ENCODE assay signal across 24 mouse cellular contexts in the genomic region with DNA sequence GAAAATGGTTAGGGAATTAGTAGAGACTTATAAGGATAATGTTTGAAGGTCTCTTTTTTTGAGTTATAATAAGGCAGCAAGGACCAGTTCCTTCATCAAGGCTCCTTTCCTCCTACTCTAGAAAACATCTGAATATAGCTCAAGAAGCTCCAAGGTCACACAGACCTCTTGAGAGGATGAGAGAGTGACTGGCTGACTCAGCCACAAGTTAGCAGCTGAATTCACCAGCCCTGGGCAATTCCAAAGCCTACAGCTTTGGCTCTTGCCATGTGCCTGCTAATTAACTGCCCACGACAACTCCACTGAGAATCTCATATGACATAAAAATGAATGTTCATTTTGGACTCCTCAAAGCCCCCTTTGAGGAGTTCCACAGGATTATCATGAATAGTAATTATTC.
DNase-seq lines count a peak whose midpoint lies in the region; ATAC-seq and TF ChIP-seq lines count a peak whose summit lies in the region.
"Had no signal": no experiment of that assay in that cellular context is flagged by ENCODE, and none has a peak within 500 bp of the region (broad histone marks: within the 10 kb centered on the region; RNA-seq: fewer than 3 reads in every experiment).

No protein-coding gene starts in this region.

- no peak overlapping the region for H3K9ac ChIP-seq in midbrain, embryonic 12.5 days (replicated peaks)
- H3K9ac ChIP-seq in midbrain, embryonic 15.5 days, result no peak overlapping the region
- no peak overlapping the region for H3K9ac ChIP-seq in midbrain, embryonic 14.5 days (replicated peaks; ENCODE audit: low read length)
- no peak overlapping the region for H3K9ac ChIP-seq in midbrain, embryonic 16.5 days (ENCODE audit: low read depth, low read length)
- H3K9ac ChIP-seq: embryonic facial prominence, embryonic 13.5 days; embryonic facial prominence, embryonic 15.5 days; forebrain, embryonic 12.5 days had no signal

- no peak for TF ChIP-seq CTCF in brain, embryonic 14.5 days (IDR thresholded peaks at IDR 0.05; ENCODE audit: borderline replicate concordance, extremely low read depth, insufficient read depth, insufficient read length)

- no peaks in the 10 kb centered on the region for H3K9me3 ChIP-seq in midbrain, embryonic 12.5 days
- no peaks in the 10 kb centered on the region for H3K9me3 ChIP-seq in midbrain, embryonic 15.5 days
- H3K9me3 ChIP-seq in midbrain, embryonic 14.5 days (ENCODE audit: control insufficient read depth, low read length), result no peaks in the 10 kb centered on the region
- H3K9me3 ChIP-seq in midbrain, embryonic 16.5 days (replicated peaks; ENCODE audit: control insufficient read depth, low read length, poor library complexity, severe bottlenecking), result no peaks in the 10 kb centered on the region
- H3K9me3 ChIP-seq: embryonic facial prominence, embryonic 13.5 days; embryonic facial prominence, embryonic 15.5 days; forebrain, embryonic 10.5 days; forebrain, embryonic 12.5 days had no signal

- no peaks in the 10 kb centered on the region for H3K36me3 ChIP-seq in midbrain, embryonic 12.5 days
- H3K36me3 ChIP-seq in midbrain, embryonic 15.5 days (replicated peaks), result no peaks in the 10 kb centered on the region
- no peaks in the 10 kb centered on the region for H3K36me3 ChIP-seq in midbrain, embryonic 14.5 days (ENCODE audit: control insufficient read depth, insufficient read depth, low read length)
- no peaks in the 10 kb centered on the region for H3K36me3 ChIP-seq in midbrain, embryonic 16.5 days (ENCODE audit: control insufficient read depth, insufficient read depth, low read length)
- H3K36me3 ChIP-seq: embryonic facial prominence, embryonic 13.5 days; embryonic facial prominence, embryonic 15.5 days; forebrain, embryonic 10.5 days; forebrain, embryonic 12.5 days had no signal

- H3K27ac ChIP-seq in midbrain, embryonic 12.5 days (replicated peaks), result no peak overlapping the region
- no peak overlapping the region for H3K27ac ChIP-seq in midbrain, embryonic 15.5 days
- no peak overlapping the region for H3K27ac ChIP-seq in midbrain, embryonic 14.5 days (replicated peaks; ENCODE audit: low read depth, low read length)
- H3K27ac ChIP-seq in midbrain, embryonic 16.5 days (ENCODE audit: low read length), result no peak overlapping the region
- H3K27ac ChIP-seq: embryonic facial prominence, embryonic 13.5 days; embryonic facial prominence, embryonic 15.5 days; forebrain, embryonic 10.5 days; forebrain, embryonic 12.5 days had no signal

- TF ChIP-seq POLR2A in brain, embryonic 14.5 days (IDR thresholded peaks at IDR 0.05; ENCODE audit: borderline replicate concordance, extremely low read depth, insufficient read depth, insufficient read length, poor library complexity, severe bottlenecking), result no peak

- 0 out of 2 replicates have a peak, but pooled peaks have one; percentile 12 for ATAC-seq in midbrain, embryonic 12.5 days (ENCODE audit: low FRiP score, low read depth)
- no peak for ATAC-seq in midbrain, embryonic 15.5 days (replicated peaks)
- ATAC-seq in midbrain, embryonic 14.5 days (ENCODE audit: low FRiP score, low TSS enrichment), result no peak
- ATAC-seq in midbrain, embryonic 16.5 days, result no peak
- no peak for ATAC-seq in granulocyte monocyte progenitor cell, adult 5-6 weeks (replicated peaks; ENCODE audit: poor library complexity, severe bottlenecking)
- ATAC-seq: forebrain, embryonic 14.5 days; forebrain, embryonic 16.5 days had no signal

- no peak overlapping the region for H3K4me2 ChIP-seq in midbrain, embryonic 12.5 days (replicated peaks)
- no peak overlapping the region for H3K4me2 ChIP-seq in midbrain, embryonic 15.5 days
- no peak overlapping the region for H3K4me2 ChIP-seq in midbrain, embryonic 14.5 days (ENCODE audit: low read length)
- no peak overlapping the region for H3K4me2 ChIP-seq in midbrain, embryonic 16.5 days (ENCODE audit: low read length)
- H3K4me2 ChIP-seq: embryonic facial prominence, embryonic 13.5 days; embryonic facial prominence, embryonic 15.5 days; forebrain, embryonic 12.5 days had no signal

- H3K4me1 ChIP-seq in midbrain, embryonic 12.5 days, result no peaks in the 10 kb centered on the region
- no peaks in the 10 kb centered on the region for H3K4me1 ChIP-seq in midbrain, embryonic 15.5 days
- H3K4me1 ChIP-seq in midbrain, embryonic 14.5 days (ENCODE audit: control insufficient read depth, insufficient read depth, low read length), result no peaks in the 10 kb centered on the region
- H3K4me1 ChIP-seq in midbrain, embryonic 16.5 days (ENCODE audit: control insufficient read depth, insufficient read depth, low read length), result no peaks in the 10 kb centered on the region
- H3K4me1 ChIP-seq: embryonic facial prominence, embryonic 13.5 days; embryonic facial prominence, embryonic 15.5 days; forebrain, embryonic 10.5 days; forebrain, embryonic 12.5 days had no signal

- 63% methylated on average over 1 of the region's 1 CpGs for WGBS in midbrain, embryonic 12.5 days
- 53% methylated on average over 1 of the region's 1 CpGs for WGBS in midbrain, embryonic 15.5 days
- WGBS in midbrain, embryonic 14.5 days, result 31% methylated on average over 1 of the region's 1 CpGs
- 29% methylated on average over 1 of the region's 1 CpGs for WGBS in midbrain, embryonic 16.5 days

- no peak overlapping the region for H3K4me3 ChIP-seq in midbrain, embryonic 12.5 days
- no peak overlapping the region for H3K4me3 ChIP-seq in midbrain, embryonic 15.5 days
- H3K4me3 ChIP-seq in midbrain, embryonic 14.5 days (replicated peaks; ENCODE audit: low read depth, low read length), result no peak overlapping the region
- no peak overlapping the region for H3K4me3 ChIP-seq in midbrain, embryonic 16.5 days (ENCODE audit: low read depth, low read length)
- H3K4me3 ChIP-seq: embryonic facial prominence, embryonic 13.5 days; embryonic facial prominence, embryonic 15.5 days; erythroblast, embryonic 14.5 days; forebrain, embryonic 10.5 days; forebrain, embryonic 12.5 days had no signal

- DNase-seq in midbrain, embryonic 14.5 days, result peak; percentile 32
- DNase-seq in brain, adult 2 months (ENCODE audit: low read depth, low spot score), result peak; percentile 64
- peak; percentile 42 for DNase-seq in brain, embryonic 14.5 days (ENCODE audit: low read depth)
- DNase-seq: adrenal gland, adult 2 months; adrenal gland, postnatal 10 days; adrenal gland, postnatal 25 days; cerebellum, adult 11 months; cerebellum, adult 18-20 months; cerebellum, adult 8-10 months; cerebellum, adult 9-11 months; cerebellum, postnatal 14 days; cerebellum, postnatal 36 days; embryo, embryonic 11 days had no signal

- H3K27me3 ChIP-seq in midbrain, embryonic 12.5 days, result no peaks in the 10 kb centered on the region
- H3K27me3 ChIP-seq in midbrain, embryonic 15.5 days (replicated peaks), result no peaks in the 10 kb centered on the region
- H3K27me3 ChIP-seq in midbrain, embryonic 14.5 days (ENCODE audit: control insufficient read depth, insufficient read depth, low read length), result no peaks in the 10 kb centered on the region
- no peaks in the 10 kb centered on the region for H3K27me3 ChIP-seq in midbrain, embryonic 16.5 days (ENCODE audit: control insufficient read depth, insufficient read depth, low read depth, low read length)
- H3K27me3 ChIP-seq: embryonic facial prominence, embryonic 13.5 days; embryonic facial prominence, embryonic 15.5 days; forebrain, embryonic 12.5 days had no signal
